Mouse (Mus musculus) spleen, postnatal 10 days (tissue): Measurements from ENCODE around the gene Olfr523.
"Not testable (repeated sequence)": the region's sequence is repeated elsewhere in the genome, so short reads cannot be mapped to it uniquely, and the experiment has no call there.

Experiments used
- DNase-seq, 2 experiments: peaks; one replicate each; pipeline ENCODE4 v3.0.0; 2021 to 2022; ENCODE audit warnings: low spot score in 2 of 2

Gene Olfr523

GRCm38 (mm10) chr7:140172936-140173335 lies at the start of gene Olfr523:
TSS of gene Olfr523 (plus strand) at chr7:140173217.
- DNase-seq = no peak

DNA sequence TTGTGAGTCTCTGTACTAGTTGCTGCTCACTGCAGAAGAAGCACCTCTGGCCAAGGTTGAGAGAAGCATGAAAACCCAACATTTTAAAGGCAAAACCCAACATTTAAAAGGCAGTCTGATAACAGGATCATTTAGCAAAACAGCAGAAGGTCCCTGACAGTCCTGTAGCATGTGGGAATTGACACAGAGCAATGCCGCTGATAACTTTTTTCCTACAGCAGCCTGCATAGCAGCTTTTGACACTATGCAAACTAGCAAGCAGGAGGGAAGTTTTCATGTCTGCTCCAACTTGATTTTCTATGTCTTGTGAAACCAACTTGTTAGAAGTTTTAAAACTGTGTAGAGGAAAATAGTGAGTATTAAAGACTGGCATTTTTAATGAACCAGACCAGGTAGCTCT lies 48.6 kb upstream of the Olfr523 start:
- DNase-seq = no peak

GRCm38 (mm10) chr7:140125278-140126021 lies 47.6 kb upstream of the Olfr523 start:
- DNase-seq = peak; percentile 81 to 96

DNA sequence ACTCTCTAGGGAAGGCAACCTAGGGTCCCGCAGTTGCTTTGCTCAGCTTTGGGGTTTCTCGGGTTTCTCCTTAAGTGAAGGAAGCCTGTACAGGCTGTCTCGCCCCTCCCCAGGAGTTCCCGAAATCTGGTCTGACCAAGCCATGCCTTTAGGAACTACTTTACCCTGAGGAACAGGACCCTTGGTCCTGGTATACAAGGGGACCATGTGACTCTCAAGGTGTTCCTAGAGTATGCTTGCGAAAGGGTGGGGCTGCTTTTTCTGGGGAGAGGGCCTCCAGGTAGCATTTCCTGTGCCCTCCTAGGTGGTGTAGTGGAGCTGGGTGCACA lies 47.0 kb upstream of the Olfr523 start:
- DNase-seq = no peak

- DNase-seq = no peak
Measured at GRCm38 (mm10) chr7:140126934-140127333, 46.1 kb upstream of the Olfr523 start.

DNA sequence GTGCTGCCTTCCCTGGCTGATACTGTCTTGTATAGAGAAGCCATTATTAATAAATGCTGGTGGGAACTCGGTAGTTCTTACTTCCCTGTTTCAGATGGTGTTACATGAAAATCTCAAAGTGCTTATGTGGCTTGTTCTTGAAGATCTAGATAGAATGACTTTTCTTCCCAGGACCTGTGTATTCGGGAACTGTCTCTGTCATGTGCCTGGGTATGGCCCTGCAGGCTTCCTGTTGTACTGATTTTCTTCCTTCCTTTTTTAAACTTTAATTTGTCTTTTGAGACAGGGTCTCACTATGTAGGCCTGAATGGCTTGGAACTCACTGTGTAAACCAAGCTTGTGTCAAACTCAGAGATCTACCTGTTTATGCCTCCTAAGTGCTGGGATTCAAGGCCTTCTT lies 45.1 kb upstream of the Olfr523 start:
- DNase-seq = no peak

- not testable (repeated sequence) for DNase-seq
Measured at GRCm38 (mm10) chr7:140132184-140132583, 40.8 kb upstream of the Olfr523 start.

DNA sequence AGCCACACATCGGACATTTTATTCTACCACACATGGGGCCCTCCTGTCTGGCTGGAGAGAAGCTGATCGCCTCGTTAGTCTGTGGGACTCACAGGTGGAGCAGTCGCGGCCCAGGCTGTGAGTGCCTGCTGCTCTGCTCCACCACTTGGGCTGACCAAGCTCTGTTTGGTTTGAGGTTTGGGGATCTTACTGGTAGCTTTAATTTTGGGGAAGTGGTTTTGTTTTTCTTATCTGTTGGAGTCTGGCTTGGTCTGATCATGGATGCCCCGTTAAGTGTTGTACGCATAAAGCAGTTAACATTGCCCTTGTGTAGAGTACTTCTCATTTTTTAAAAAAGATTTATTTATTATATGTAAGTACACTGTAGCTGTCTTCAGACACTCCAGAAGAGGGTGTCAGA lies 39.0 kb upstream of the Olfr523 start:
- not testable (repeated sequence) for DNase-seq

- DNase-seq = no peak
Measured at GRCm38 (mm10) chr7:140135106-140135770, 37.8 kb upstream of the Olfr523 start.

DNA sequence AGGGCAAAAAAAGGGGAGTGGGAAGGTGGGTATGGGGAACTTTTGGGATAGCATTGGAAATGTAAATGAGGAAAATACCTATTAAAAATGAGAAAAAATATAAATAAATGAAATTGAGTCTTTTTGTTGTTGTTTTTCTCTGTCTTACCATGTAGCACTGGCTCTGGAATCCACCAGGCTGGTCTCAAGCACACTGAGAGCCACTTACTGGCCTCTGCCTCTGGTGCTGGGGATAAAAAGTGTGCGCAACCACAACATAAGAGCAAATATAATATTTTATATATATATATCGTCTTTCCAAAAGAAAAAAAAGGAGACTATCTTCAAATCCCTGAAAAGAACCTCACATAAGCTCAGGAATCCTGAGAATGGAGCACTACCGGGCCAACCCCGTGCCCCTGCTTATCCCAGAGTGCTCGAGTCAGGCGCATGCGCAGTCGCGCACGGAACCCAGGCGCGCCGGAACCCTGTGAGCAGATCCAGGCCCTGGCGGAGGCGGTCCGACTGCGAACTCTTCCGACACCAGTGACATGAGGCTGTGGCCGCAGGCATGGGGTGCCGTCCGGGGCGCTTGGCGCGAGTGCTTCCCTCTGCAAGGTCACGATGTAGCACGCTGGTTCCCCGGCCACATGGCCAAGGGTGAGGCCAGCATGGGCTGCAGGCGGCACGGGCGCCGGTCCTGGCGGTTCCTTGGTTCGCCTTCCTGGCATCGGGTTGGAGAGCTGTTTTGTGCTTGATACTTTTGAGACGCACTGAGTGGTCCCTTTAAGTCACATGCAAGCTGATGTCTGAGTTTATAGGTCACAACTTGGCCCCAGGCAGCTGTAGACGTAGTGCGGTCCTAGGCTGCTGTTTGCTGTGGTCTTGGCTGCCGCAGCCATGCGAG lies 35.6 kb upstream of the Olfr523 start, which contains the start of gene Mtg1:
Mtg1 (plus strand) TSS at position 430 of the 886 bp plus-strand sequence.
- peak; percentile 93 to 95 for DNase-seq

DNA sequence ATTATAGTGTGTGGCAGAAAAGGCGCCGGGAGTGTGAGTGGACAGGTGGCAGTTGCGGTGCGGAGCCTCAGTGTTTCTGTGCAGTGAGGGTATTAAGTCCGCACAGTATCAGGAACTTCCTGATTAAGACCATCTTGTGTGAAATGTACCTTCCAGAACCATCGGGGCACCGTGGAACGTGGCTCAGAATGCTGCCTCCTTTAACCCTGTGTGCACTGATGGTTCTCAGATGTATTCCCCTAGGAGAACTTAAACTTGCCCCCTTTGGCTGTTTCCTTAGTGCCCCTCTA lies 35.1 kb upstream of the Olfr523 start:
- DNase-seq = no peak

GRCm38 (mm10) chr7:140141350-140141749 lies 31.7 kb upstream of the Olfr523 start:
- DNase-seq = peak in 1 of 2 experiments; percentile 77

- no peak for DNase-seq
Measured at GRCm38 (mm10) chr7:140144550-140144949, 28.5 kb upstream of the Olfr523 start.

DNA sequence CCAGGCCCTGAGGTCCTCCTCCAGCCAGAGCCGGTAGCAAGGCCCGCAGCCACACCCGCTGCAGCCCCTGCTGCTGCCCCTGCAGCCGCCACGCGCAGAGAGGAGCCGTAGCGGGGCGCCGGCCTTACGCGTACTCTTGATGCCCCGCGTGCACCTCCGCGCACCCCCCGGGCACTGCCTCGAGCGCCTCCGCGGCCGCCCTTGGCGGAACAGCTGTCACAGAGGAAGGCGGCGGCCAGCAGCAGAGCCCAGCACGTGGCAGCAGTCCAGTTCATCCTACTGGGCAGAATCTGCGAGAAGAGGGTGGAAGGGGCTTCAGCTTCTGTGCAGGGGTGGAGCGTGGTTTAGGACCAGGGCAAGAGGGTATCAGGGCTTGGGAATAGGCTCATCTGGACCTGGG lies 19.6 kb upstream of the Olfr523 start:
- DNase-seq = no peak

DNA sequence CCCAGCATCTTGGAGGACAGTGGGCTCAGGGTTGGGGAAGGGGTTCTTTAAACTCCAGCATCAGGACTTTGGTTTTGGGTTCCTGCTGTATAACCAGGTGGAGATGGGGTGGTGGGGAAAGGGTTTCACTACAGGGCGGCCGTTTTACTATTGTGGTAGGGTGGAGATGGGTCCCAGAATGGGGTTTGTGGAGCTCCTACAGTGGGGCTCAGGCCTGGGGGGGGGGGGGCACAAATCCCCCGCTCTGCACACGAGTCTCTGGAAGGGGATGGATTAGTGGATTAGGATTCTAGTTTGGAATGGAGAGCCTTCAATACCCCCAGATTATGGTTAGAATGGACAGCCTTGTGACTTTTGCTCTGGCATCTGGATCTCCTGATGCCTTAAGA lies 19.2 kb upstream of the Olfr523 start:
- no peak for DNase-seq

GRCm38 (mm10) chr7:140154218-140154927 lies 18.6 kb upstream of the Olfr523 start, which contains the start of gene Sprn:
TSS of gene Sprn (minus strand) at chr7:140154877.
- no peak for DNase-seq

DNA sequence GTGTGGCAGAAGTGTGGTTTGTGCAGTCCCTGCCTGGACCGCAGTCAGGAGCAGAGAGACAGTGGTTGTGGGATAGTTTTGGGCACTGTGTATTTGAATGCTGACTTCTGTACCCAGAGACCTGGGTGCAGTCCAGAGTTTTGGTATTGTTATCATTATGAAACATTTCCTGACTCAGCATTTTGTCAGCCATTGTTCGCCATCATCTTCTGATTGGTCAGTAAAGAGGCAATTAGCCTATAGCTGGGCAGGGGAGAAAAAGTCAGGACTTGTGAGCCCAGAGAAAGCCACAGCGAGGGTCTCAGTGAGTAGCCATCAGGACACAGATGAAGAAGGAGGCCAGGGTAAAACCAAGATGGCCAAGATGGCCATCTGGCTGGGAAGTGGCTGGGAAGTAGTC lies 12.7 kb upstream of the Olfr523 start:
- no peak for DNase-seq

DNA sequence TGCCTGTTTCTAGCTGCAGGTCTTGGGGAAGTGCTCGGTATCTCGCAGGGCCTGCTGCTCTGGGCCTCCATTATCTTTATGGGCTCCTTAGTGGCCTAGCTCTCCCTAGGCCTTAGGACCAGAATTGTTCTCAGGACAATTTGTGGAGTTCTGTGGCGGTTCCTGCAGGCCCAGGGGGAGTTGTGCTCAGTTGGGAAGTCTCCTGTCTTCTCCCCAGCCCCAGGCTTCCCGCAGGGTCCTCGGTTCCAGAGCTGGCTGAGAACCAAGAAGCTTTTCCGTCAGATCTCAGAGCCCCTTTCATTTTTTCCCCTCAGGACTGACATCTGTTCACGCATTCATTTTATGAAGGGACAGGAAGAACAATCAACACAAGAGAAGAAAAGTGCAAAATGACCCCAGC lies 8.4 kb upstream of the Olfr523 start, which contains the start of gene Olfr522:
Olfr522 (minus strand) TSS at position 101 of the 400 bp plus-strand sequence.
- no peak for DNase-seq

GRCm38 (mm10) chr7:140167950-140168349 lies 5.1 kb upstream of the Olfr523 start:
- no peak for DNase-seq

DNA sequence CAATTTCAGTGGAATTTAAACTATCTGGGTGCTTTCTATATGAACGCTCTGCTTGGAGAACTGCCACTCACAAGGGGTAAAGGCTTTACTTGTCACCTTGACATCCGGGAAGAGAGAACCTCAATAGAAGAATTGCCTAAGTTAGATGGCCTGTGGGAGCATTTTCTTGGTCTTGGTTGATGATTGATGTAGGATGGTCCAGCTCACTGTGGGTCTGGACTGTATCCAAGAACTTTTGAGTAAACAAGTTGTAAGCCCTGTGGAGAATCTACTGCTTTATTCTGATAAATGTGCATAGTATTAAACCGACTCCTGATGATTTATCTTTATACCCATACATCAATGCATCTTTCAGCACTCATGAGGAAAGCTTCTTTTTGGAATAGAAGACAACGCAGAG lies 3.6 kb upstream of the Olfr523 start:
- no peak for DNase-seq

- no peak for DNase-seq
Measured at GRCm38 (mm10) chr7:140170863-140171262, 2.2 kb upstream of the Olfr523 start.

- DNase-seq = no peak
Measured at GRCm38 (mm10) chr7:140179176-140179575, 6.2 kb downstream of the Olfr523 start.
